Mouse (Mus musculus) adrenal gland, postnatal 14 days (tissue): ENCODE measurements at regions not wholly inside any gene's neighbourhood (a gene's known extent, or its start where the extent isn't known, plus 50 kb on each side); places are given as distances from the start of the nearest gene placed in this dataset.

ENCODE experiments used
- DNase-seq: peaks from one replicate; pipeline ENCODE4 v3.0.0; 2021; ENCODE audit warnings: mixed read lengths

- no peak for DNase-seq
These were observed 373.2 kb upstream of the Arpp21 start for GRCm38 (mm10) chr9:112608932-112609331.

GRCm38 (mm10) chr9:112607221-112607620, 371.5 kb upstream of the Arpp21 start:
- no peak for DNase-seq

- no peak for DNase-seq
These were observed 360.0 kb upstream of the Arpp21 start for GRCm38 (mm10) chr9:112595731-112596130.

- DNase-seq = no peak
These were observed 354.5 kb upstream of the Arpp21 start for GRCm38 (mm10) chr9:112590241-112590640.

GRCm38 (mm10) chr9:112573316-112573715, 337.6 kb upstream of the Arpp21 start:
- DNase-seq = no peak

- DNase-seq = no peak
These were observed 325.6 kb upstream of the Arpp21 start for GRCm38 (mm10) chr9:112561348-112561747.

GRCm38 (mm10) chr9:112560226-112560625, 324.5 kb upstream of the Arpp21 start:
- no peak for DNase-seq

GRCm38 (mm10) chr9:112537924-112538323, 302.2 kb upstream of the Arpp21 start:
- no peak for DNase-seq

GRCm38 (mm10) chr9:112525377-112525776, 289.6 kb upstream of the Arpp21 start:
- DNase-seq = no peak

- no peak for DNase-seq
These were observed 287.5 kb upstream of the Arpp21 start for GRCm38 (mm10) chr9:112523251-112523650.

GRCm38 (mm10) chr9:112510716-112511115, 275.0 kb upstream of the Arpp21 start:
- DNase-seq = no peak

GRCm38 (mm10) chr9:112506871-112507270, 271.1 kb upstream of the Arpp21 start:
- DNase-seq = no peak

- no peak for DNase-seq
These were observed 262.9 kb upstream of the Arpp21 start for GRCm38 (mm10) chr9:112498676-112499075.

GRCm38 (mm10) chr9:112495930-112496527, 260.3 kb upstream of the Arpp21 start:
- no peak for DNase-seq

- DNase-seq = peak; percentile 55
These were observed 255.2 kb upstream of the Arpp21 start for GRCm38 (mm10) chr9:112490963-112491362.

- no peak for DNase-seq
These were observed 240.9 kb upstream of the Arpp21 start for GRCm38 (mm10) chr9:112476644-112477043.

- no peak for DNase-seq
These were observed 221.9 kb upstream of the Arpp21 start for GRCm38 (mm10) chr9:112457594-112457993.

- DNase-seq = no peak
These were observed 219.0 kb upstream of the Arpp21 start for GRCm38 (mm10) chr9:112454706-112455105.

- DNase-seq = peak; percentile 21
These were observed 211.8 kb upstream of the Arpp21 start for GRCm38 (mm10) chr9:112447515-112447914.

GRCm38 (mm10) chr9:112446981-112447380, 211.2 kb upstream of the Arpp21 start:
- DNase-seq = no peak

- no peak for DNase-seq
These were observed 210.3 kb upstream of the Arpp21 start for GRCm38 (mm10) chr9:112446027-112446352.

GRCm38 (mm10) chr9:112445230-112446026, 209.7 kb upstream of the Arpp21 start:
- no peak for DNase-seq

GRCm38 (mm10) chr9:112444220-112444619, 208.5 kb upstream of the Arpp21 start:
- no peak for DNase-seq

- DNase-seq = no peak
These were observed 200.4 kb upstream of the Arpp21 start for GRCm38 (mm10) chr9:112436094-112436493.
